8 mouse cellular contexts compared by ENCODE assay signal in genomic region chr9:25481344-25482095, GRCm38 (mm10). TPM values are rescaled to one million over a fixed set of nuclear protein-coding genes. Genes with fewer than 3 reads are reported as not detected.
DNase-seq lines count a peak whose midpoint lies in the region; ATAC-seq lines count a peak whose summit lies in the region.

Gene Eepd1, plus strand, starts transcription at chr9:25481547.

- DNase-seq in CD4-positive helper T cell, adult 2 months (ENCODE audit: low read depth, low spot score): peak; percentile 93
- DNase-seq in brain, embryonic 18.5 days (ENCODE audit: low read depth, low spot score): peak; percentile 82
- DNase-seq in kidney, postnatal 10 days: peak; percentile 98
- DNase-seq in natural killer cell, adult 2 months (ENCODE audit: low spot score in 2 of 2): peak; percentile 94 to 95

- H3K4me1 ChIP-seq in heart, embryonic 13.5 days: peaks cover 46% of the 10 kb centered on the region
- peaks cover 29% of the 10 kb centered on the region for H3K4me1 ChIP-seq in liver, embryonic 12.5 days
- peaks cover 16% of the 10 kb centered on the region for H3K4me1 ChIP-seq in stomach, embryonic 15.5 days

- H3K9me3 ChIP-seq in heart, embryonic 13.5 days: no peaks in the 10 kb centered on the region
- no peaks in the 10 kb centered on the region for H3K9me3 ChIP-seq in liver, embryonic 12.5 days (replicated peaks)
- no peaks in the 10 kb centered on the region for H3K9me3 ChIP-seq in stomach, embryonic 15.5 days

- no peaks in the 10 kb centered on the region for H3K36me3 ChIP-seq in heart, embryonic 13.5 days
- H3K36me3 ChIP-seq in liver, embryonic 12.5 days: no peaks in the 10 kb centered on the region
- no peaks in the 10 kb centered on the region for H3K36me3 ChIP-seq in stomach, embryonic 15.5 days

- H3K9ac ChIP-seq in heart, embryonic 13.5 days: peak within 1 kb of the TSS; percentile 87
- H3K9ac ChIP-seq in liver, embryonic 12.5 days: peak within 1 kb of the TSS; percentile 73
- H3K9ac ChIP-seq in stomach, embryonic 15.5 days: peak within 1 kb of the TSS; percentile 60

- H3K27ac ChIP-seq in heart, embryonic 13.5 days (replicated peaks): peak within 1 kb of the TSS; percentile 74
- H3K27ac ChIP-seq in liver, embryonic 12.5 days: no peak within 1 kb of the TSS
- H3K27ac ChIP-seq in stomach, embryonic 15.5 days: peak within 1 kb of the TSS; percentile 57

- under 1% methylated on average over 62 of the region's 75 CpGs for WGBS in heart, embryonic 13.5 days
- under 1% methylated on average over 69 of the region's 75 CpGs for WGBS in liver, embryonic 12.5 days (ENCODE audit: insufficient replicate concordance)
- WGBS in stomach, embryonic 15.5 days: under 1% methylated on average over 72 of the region's 75 CpGs

- H3K27me3 ChIP-seq in heart, embryonic 13.5 days (replicated peaks): no peaks in the 10 kb centered on the region
- peaks cover 15% of the 10 kb centered on the region for H3K27me3 ChIP-seq in liver, embryonic 12.5 days (replicated peaks)
- H3K27me3 ChIP-seq in stomach, embryonic 15.5 days (replicated peaks): no peaks in the 10 kb centered on the region

- peak within 1 kb of the TSS; percentile 82 for H3K4me3 ChIP-seq in heart, embryonic 13.5 days
- peak within 1 kb of the TSS; percentile 61 for H3K4me3 ChIP-seq in liver, embryonic 12.5 days
- H3K4me3 ChIP-seq in stomach, embryonic 15.5 days (replicated peaks): peak within 1 kb of the TSS; percentile 73

- H3K4me2 ChIP-seq in heart, embryonic 13.5 days: peak within 1 kb of the TSS; percentile 85
- H3K4me2 ChIP-seq in liver, embryonic 12.5 days: peak within 1 kb of the TSS; percentile 94
- peak within 1 kb of the TSS; percentile 92 for H3K4me2 ChIP-seq in stomach, embryonic 15.5 days

- peak; percentile 97 for ATAC-seq in erythroid progenitor cell, adult 5-6 weeks (replicated peaks; ENCODE audit: low FRiP score, poor library complexity, severe bottlenecking)
- peak; percentile 91 for ATAC-seq in heart, embryonic 13.5 days (ENCODE audit: extremely low read depth, insufficient number of reproducible peaks, low FRiP score, low TSS enrichment)
- peak; percentile 94 for ATAC-seq in liver, embryonic 12.5 days
- peak; percentile 97 for ATAC-seq in stomach, embryonic 15.5 days (ENCODE audit: insufficient read depth, low FRiP score, low read depth)

RNA-seq across cellular contexts. Expression of gene Eepd1, which starts in this region (rescaled TPM):
- total RNA-seq in erythroid progenitor cell, adult 5-6 weeks (2015; ENCODE audit: low replicate concordance): 0.42 and 0.72 TPM in 2 replicates
- 2.2 TPM in 1 of 2 replicates, not detected in the other for total RNA-seq in erythroid progenitor cell, adult 5-6 weeks (2017; ENCODE audit: low replicate concordance)
- 21.4 and 23.2 TPM in 2 replicates for polyA plus RNA-seq in heart, embryonic 13.5 days (2015; fragmentation: Nextera tagmentation; extraction: Ambion mirVana)
- 5.4 and 6.3 TPM in 2 replicates for polyA plus RNA-seq in liver, embryonic 12.5 days (2016; fragmentation: Nextera tagmentation; extraction: Ambion mirVana)
- polyA plus RNA-seq in stomach, embryonic 15.5 days (2015; fragmentation: Nextera tagmentation; extraction: Ambion mirVana): 9.8 and 10.0 TPM in 2 replicates
